Mouse (Mus musculus) liver, postnatal 0 days (tissue): ENCODE data around the gene Pus10.

Experiments
- CTCF ChIP-seq: sonication (generic); IDR thresholded peaks from 2 replicates; pipeline ENCODE4 v1.5.1; 2016; ENCODE audit warnings: antibody characterized with exemption, low read depth
- EP300 ChIP-seq: IDR thresholded peaks from 2 replicates; pipeline ENCODE4 v1.6.1; 2016; ENCODE audit warnings: antibody characterized with exemption, low read depth, mild to moderate bottlenecking

DNA sequence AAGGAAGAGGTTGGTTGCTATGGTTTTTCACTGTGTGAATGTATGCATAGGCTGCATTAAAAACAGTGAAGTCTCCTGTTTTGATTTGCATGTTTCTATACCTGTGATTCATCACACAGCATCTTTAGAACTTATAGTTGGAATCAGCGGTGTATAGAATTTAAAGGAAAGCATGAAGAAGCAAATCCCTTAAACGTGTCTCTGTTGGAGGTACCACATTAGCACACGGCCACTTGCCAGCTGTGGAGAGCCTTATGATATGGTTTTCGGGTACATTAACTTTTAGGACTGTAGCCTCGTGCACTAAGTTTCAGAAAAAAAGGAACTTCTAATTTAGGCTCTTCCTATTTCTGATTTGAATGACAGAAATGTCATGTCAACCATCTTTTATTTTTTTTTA lies 17.1 kb downstream of the Pus10 start:
- TF ChIP-seq CTCF (no peak), EP300 (no peak)
